Mouse (Mus musculus): ENCODE measurements around the gene Trim27.

DNA sequence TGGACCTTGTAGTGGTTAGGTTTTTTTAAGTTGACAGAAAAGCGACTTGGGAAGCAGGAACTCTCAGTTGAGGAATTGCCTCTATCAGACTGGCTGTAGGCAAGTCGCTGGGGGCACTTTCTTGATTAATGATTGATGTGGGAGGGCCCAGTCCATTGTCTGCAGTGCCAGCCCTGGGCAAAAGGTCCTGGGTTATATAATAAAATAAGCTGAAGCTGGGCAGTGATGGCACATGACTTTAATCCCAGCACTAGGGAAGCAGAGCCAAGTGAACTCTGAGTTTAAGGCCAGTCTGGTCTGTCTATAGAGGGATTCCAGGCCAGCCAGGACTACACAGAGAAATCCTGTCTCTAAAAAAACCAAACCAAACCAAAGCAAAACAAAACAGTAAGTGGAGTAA, 57.5 kb downstream of the Trim27 start:
- TF ChIP-seq GATA1 (IDR thresholded peaks at IDR 0.05; ENCODE audit: low read length) (no peak), TAL1 (IDR thresholded peaks at IDR 0.05; ENCODE audit: low read length) (no peak)

Measured in erythroblast, embryonic 14.5 days (primary cell).